15 mouse cellular contexts compared by ENCODE assay signal in the genomic region with DNA sequence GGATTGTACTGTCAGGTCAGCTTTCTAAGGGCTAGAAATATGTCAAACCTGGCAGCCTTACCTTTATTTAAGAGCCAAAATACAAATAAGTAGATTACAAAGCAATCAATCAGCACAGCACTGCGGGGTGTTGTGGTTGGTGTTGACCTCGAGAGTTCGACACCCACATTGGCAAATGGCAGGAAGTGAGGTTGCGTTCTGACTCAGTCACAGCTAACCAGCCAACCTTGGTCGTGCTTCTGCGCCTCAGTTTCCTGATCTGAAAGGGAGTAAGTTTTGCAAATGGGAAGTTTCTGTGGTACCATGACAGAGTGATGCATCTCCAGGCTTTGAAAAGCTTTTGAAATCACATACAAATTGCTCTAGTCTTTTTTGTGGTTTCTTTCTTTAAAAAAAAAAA.
"Had no signal": no experiment of that assay in that cellular context is flagged by ENCODE, and none has a peak within 500 bp of the region (broad histone marks: within the 10 kb centered on the region; RNA-seq: fewer than 3 reads in every experiment).

No protein-coding gene starts in this region.

- H3K36me3 ChIP-seq: limb, embryonic 13.5 days; liver, embryonic 15.5 days; midbrain, embryonic 13.5 days; neural tube, embryonic 12.5 days had no signal

- H3K9me3 ChIP-seq: limb, embryonic 13.5 days; liver, embryonic 15.5 days; midbrain, embryonic 13.5 days; neural tube, embryonic 12.5 days had no signal

- DNase-seq: kidney, adult 18-20 months; kidney, postnatal 10 days; kidney, postnatal 4 days; left cerebral cortex, postnatal 4 days; lung, adult 2 months; lung, postnatal 36 days; thymus, adult 2 months; thymus, postnatal 36 days had no signal

- H3K27ac ChIP-seq: layer of hippocampus, adult 2 months; limb, embryonic 13.5 days; liver, embryonic 15.5 days; midbrain, embryonic 13.5 days; neural tube, embryonic 12.5 days had no signal

- H3K27me3 ChIP-seq: limb, embryonic 13.5 days; liver, embryonic 15.5 days; midbrain, embryonic 13.5 days; neural tube, embryonic 12.5 days had no signal

- H3K4me3 ChIP-seq: layer of hippocampus, adult 2 months; limb, embryonic 13.5 days; liver, embryonic 15.5 days; midbrain, embryonic 13.5 days; myocyte; neural tube, embryonic 12.5 days had no signal

- ATAC-seq: lung, postnatal 0 days; midbrain, embryonic 13.5 days had no signal

- H3K4me1 ChIP-seq: limb, embryonic 13.5 days; midbrain, embryonic 13.5 days; neural tube, embryonic 12.5 days had no signal

- H3K9ac ChIP-seq: limb, embryonic 13.5 days; liver, embryonic 15.5 days; midbrain, embryonic 13.5 days; neural tube, embryonic 12.5 days had no signal

- H3K4me2 ChIP-seq: limb, embryonic 13.5 days; liver, embryonic 15.5 days; midbrain, embryonic 13.5 days; neural tube, embryonic 12.5 days had no signal
